Mouse (Mus musculus) monocyte, adult 5-6 weeks (primary cell): ENCODE data around the gene Rassf8. TPM values are rescaled to one million over a fixed set of nuclear protein-coding genes. Genes with fewer than 3 reads are reported as not detected.

Experiments used
- ATAC-seq: fragments of 153-309, 156-312 bp; replicated peaks from 2 replicates; pipeline ENCODE4 v1.8.0; 2017; ENCODE audit warnings: mild to moderate bottlenecking; ENCODE audit not compliant: low TSS enrichment, insufficient number of reproducible peaks, severe bottlenecking, poor library complexity, low FRiP score
- total RNA-seq: library from RNA; stranded (forward); fragments of 200-1000, 200-491, 200-594 nt; gene quantifications from 3 replicates; pipeline ENCODE4 v1.2.3, GENCODE M21; 2017

Rassf8 gene
- total RNA-seq, 1 experiment from 2014 or later, result 12.3 TPM

- ATAC-seq, result no peak
Observed at GRCm38 (mm10) chr6:145850789-145851188, 104.2 kb downstream of the Rassf8 start.

- no peak for ATAC-seq
Observed at GRCm38 (mm10) chr6:145851956-145852355, 105.4 kb downstream of the Rassf8 start.

- no peak for ATAC-seq
Observed at GRCm38 (mm10) chr6:145852708-145853107, 106.2 kb downstream of the Rassf8 start.

GRCm38 (mm10) chr6:145853356-145854079 is 107.0 kb downstream of the Rassf8 start:
- no peak for ATAC-seq

GRCm38 (mm10) chr6:145854756-145855155 is 108.2 kb downstream of the Rassf8 start:
- ATAC-seq, result no peak

GRCm38 (mm10) chr6:145855720-145856551 is 109.4 kb downstream of the Rassf8 start:
- ATAC-seq, result peak; percentile 24; the same call in 1 of the 2 replicates

GRCm38 (mm10) chr6:145857428-145857827 is 110.9 kb downstream of the Rassf8 start:
- ATAC-seq, result no peak

GRCm38 (mm10) chr6:145858414-145858813 is 111.9 kb downstream of the Rassf8 start:
- no peak for ATAC-seq

GRCm38 (mm10) chr6:145860350-145860749 is 113.8 kb downstream of the Rassf8 start:
- peak; percentile 44; the same call in 1 of the 2 replicates for ATAC-seq

GRCm38 (mm10) chr6:145861462-145862227 is 115.1 kb downstream of the Rassf8 start:
- no peak for ATAC-seq

- ATAC-seq, result no peak
Observed at GRCm38 (mm10) chr6:145862321-145862720, 115.8 kb downstream of the Rassf8 start.

GRCm38 (mm10) chr6:145862739-145863064 is 116.2 kb downstream of the Rassf8 start:
- ATAC-seq, result no peak

GRCm38 (mm10) chr6:145863065-145863971 is 116.8 kb downstream of the Rassf8 start:
- ATAC-seq, result no peak

GRCm38 (mm10) chr6:145864171-145864570 is 117.6 kb downstream of the Rassf8 start:
- ATAC-seq, result no peak

GRCm38 (mm10) chr6:145865289-145865885 is 118.8 kb downstream of the Rassf8 start, which contains the start of gene Bhlhe41:
Gene Bhlhe41, minus strand, starts transcription at chr6:145865558.
- ATAC-seq, result no peak

GRCm38 (mm10) chr6:145865886-145866851 is 119.6 kb downstream of the Rassf8 start:
- ATAC-seq, result no peak

GRCm38 (mm10) chr6:145867111-145867510 is 120.6 kb downstream of the Rassf8 start:
- ATAC-seq, result no peak
